Mouse (Mus musculus) embryonic facial prominence, embryonic 10.5 days (tissue): ENCODE data around the gene Tgfbrap1. TPM values are rescaled to one million over a fixed set of nuclear protein-coding genes. Genes with fewer than 3 reads are reported as not detected.
"Not testable (repeated sequence)": the region's sequence is repeated elsewhere in the genome, so short reads cannot be mapped to it uniquely, and the experiment has no call there.

Source experiments
- DNase-seq: peaks from one replicate; pipeline ENCODE4 v3.0.0-alpha.2; 2017; ENCODE audit warnings: low spot score
- H3K27ac ChIP-seq: fragments of 300-500 bp; sonication (generic); replicated peaks from 2 replicates; pipeline ENCODE4 v1.5.1; 2016; ENCODE audit warnings: mild to moderate bottlenecking
- H3K27me3 ChIP-seq: fragments of 300-500 bp; sonication (generic); replicated peaks from 2 replicates; pipeline ENCODE4 v1.6.1; 2016; ENCODE audit warnings: low read depth, mild to moderate bottlenecking; ENCODE audit not compliant: poor library complexity, severe bottlenecking
- H3K36me3 ChIP-seq: fragments of 300-500 bp; sonication (generic); replicated peaks from 2 replicates; pipeline ENCODE4 v1.6.1; 2016; ENCODE audit warnings: mild to moderate bottlenecking, moderate library complexity
- H3K4me1 ChIP-seq: fragments of 300-500 bp; sonication (generic); 2 replicates; pipeline ENCODE4 v1.6.1; 2016
- H3K4me3 ChIP-seq: fragments of 300-500 bp; sonication (generic); 2 replicates; pipeline ENCODE4 v1.5.1; 2016; ENCODE audit warnings: mild to moderate bottlenecking, moderate library complexity
- H3K9me3 ChIP-seq: fragments of 300-500 bp; sonication (generic); 2 replicates; pipeline ENCODE4 v1.6.1; 2016; ENCODE audit warnings: mild to moderate bottlenecking
- WGBS: fragments of 180-500 bp; shearing (Covaris S2); methylation state at CpG from one replicate; pipeline ENCODE4 v1.1.7; 2016; 5-methylcytosine and 5-hydroxymethylcytosine counted together
- polyA plus RNA-seq: library from polyadenylated mRNA; unstranded; fragments of >200 nt; fragmentation: Nextera tagmentation; extraction: Ambion mirVana; gene quantifications from 2 replicates; pipeline ENCODE4 v1.2.1, GENCODE M21; 2016

Gene Tgfbrap1
- 12.4 and 12.8 TPM in 2 replicates for polyA plus RNA-seq

DNA sequence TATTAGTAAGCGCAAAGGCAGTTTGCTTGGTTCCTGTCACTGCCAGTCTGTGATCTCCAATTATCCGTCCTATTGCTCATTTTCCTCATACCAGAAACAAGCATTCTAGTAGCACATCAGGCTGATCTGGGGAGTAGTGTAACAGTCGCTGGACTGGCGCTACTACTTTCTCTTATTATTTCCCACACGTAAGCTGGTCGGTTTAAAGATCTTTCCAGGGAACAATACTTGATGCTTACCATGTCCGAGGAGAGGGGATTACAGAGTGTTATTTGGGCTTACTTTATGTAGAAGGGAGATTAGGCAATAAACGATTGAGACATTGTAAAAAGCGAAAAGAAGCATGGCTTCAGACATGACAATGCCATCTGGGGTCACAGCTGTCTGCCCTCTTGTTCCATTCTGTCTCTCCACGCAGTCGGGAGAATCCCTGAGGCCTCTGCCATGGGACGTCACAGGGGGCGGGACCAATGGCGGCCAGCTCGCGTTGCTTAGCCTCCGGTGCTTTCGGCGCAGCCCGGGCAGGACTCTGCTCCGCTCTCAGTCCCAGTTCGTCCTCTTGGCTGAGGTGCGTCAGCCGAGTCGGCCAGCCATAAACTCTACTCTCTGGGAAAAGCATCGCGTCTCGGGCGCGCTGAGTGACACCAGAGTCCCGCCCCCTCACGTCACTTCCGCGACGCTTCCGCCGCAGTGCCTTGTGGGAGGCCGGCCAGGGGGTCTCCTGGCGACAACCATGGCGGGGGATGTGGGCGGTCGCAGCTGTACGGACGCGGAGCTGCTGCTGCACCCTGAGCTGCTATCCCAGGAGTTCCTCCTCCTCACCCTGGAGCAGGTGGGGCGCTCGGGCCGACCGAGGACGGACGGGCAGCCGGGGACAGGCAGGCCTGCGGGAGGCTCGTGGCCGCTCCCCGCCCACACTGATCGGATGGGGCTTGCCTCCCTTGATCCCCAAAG is at the start of gene Tgfbrap1, which contains the start of gene AI597479:
Gene Tgfbrap1 (minus strand): TSS at position 607 of the 954 bp plus-strand sequence.
Gene AI597479 (plus strand): TSS at position 680 of the 954 bp plus-strand sequence.
- no peaks in the 10 kb centered on the region for H3K27me3 ChIP-seq
- peaks cover 17% of the 10 kb centered on the region for H3K4me1 ChIP-seq
- H3K9me3 ChIP-seq: no peaks in the 10 kb centered on the region
- peaks cover 29% of the 10 kb centered on the region for H3K36me3 ChIP-seq
- DNase-seq: peak; percentile 96
- under 1% methylated on average over 57 of the region's 57 CpGs for WGBS
- peak within 1 kb of the TSS; percentile 97 for H3K4me3 ChIP-seq
- H3K27ac ChIP-seq: peak within 1 kb of the TSS; percentile 94

DNA sequence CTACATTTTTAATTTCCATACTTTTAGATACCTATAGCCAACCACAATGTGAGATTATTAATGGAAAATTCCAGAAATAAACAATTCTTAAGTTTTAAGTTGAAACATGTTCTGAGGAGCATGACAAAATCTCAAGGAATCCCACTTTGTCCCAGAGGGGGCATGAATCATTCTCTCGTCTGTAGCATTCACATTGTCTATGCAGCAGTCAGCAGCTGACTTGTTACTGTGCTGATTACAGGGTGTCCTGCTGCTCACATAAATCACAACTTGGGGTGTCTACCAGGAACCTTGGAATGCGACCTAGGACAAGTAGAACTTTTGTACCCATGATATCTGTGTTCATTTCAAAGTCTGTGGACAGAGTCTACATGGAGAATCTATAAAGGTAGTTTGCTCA is 49.0 kb upstream of the Tgfbrap1 start:
- no peak for DNase-seq
- H3K36me3 ChIP-seq: no peaks in the 10 kb centered on the region; the same call in 1 of the 2 replicates
- no peaks in the 10 kb centered on the region for H3K9me3 ChIP-seq
- no peak overlapping the region for H3K27ac ChIP-seq
- no peaks in the 10 kb centered on the region for H3K4me1 ChIP-seq
- 78% methylated on average over 2 of the region's 2 CpGs for WGBS
- no peak overlapping the region for H3K4me3 ChIP-seq
- H3K27me3 ChIP-seq: no peaks in the 10 kb centered on the region

DNA sequence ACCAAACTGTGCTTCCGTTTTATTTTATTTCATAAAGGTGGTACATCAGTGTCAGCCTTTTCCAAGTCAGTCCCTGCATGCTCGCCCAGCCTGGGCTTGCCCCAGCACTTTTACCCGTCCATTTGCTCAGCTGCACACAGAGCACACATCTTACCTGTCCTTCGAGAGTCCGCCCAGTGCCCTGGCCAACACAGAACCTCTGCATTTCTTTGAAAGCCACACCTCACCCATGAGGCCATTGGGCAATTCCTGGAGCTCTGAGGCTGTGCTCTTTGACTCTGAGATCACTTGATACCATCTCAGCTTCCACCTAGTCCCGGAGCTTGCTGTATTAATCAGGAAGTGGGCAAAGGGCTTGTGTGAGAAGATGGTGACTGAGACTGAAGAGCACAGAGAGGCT is 47.0 kb upstream of the Tgfbrap1 start:
- no peaks in the 10 kb centered on the region; the same call in 1 of the 2 replicates for H3K36me3 ChIP-seq
- H3K27me3 ChIP-seq: no peaks in the 10 kb centered on the region
- WGBS: 84% methylated on average over 6 of the region's 6 CpGs

DNA sequence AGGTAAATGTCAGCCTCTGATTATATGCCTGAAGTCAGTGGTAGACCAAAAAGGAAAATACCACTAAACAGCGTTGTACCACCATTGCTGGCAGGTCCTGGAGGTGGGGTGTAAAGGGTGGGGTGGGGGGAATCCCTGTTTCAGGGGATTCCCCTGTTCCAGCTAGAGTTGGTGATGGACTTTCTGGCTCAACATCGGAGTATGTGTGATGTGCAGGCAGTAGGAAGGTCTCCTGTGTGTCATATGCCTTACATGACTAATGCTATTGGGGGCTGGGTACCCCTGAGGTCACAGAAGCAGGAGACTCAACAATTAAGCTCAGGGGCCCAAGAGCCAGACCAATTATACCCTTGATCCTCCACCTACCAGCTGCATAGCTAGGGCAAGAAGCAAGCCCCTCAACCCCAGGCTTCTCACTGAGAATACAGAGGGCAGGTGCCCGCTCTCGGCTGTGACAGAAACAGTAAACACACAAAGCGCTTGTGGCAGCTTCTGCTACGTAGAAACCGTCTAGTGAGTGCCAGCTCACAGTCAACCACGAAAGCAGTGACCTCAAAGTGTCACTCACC is 46.0 kb upstream of the Tgfbrap1 start:
- 89% methylated on average over 8 of the region's 8 CpGs for WGBS
- Histone ChIP-seq H3K9me3 (no peaks in the 10 kb centered on the region), H3K4me3 (no peak overlapping the region), H3K36me3 (no peaks in the 10 kb centered on the region), H3K27me3 (no peaks in the 10 kb centered on the region), H3K27ac (no peak overlapping the region), H3K4me1 (no peaks in the 10 kb centered on the region)
- DNase-seq: no peak

More for the DNA sequence above, 47.0 kb upstream of the Tgfbrap1 start:
- no peak overlapping the region for H3K4me3 ChIP-seq
- no peak for DNase-seq
- no peaks in the 10 kb centered on the region for H3K4me1 ChIP-seq
- no peak overlapping the region for H3K27ac ChIP-seq
- no peaks in the 10 kb centered on the region for H3K9me3 ChIP-seq

DNA sequence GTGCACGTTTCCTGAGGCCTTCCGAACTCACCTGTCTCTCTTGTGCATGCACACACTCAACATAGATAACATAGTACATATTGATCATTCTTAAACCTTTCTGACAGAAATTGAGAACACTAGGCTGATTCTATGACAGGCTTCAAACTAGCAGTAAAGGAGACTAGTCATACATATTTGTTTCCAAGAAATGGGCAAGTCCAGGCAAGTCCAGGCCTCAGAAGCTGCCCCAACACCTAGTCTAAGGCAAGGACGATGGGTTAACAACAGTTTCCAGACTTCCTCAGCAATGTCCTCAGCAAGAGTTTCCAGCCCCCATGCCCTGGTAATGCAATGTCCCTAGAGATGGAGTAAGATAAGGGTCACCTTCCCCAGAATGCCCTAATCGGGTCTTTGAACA is 45.4 kb upstream of the Tgfbrap1 start:
- 88% methylated on average over 4 of the region's 4 CpGs for WGBS
- no peak overlapping the region for H3K27ac ChIP-seq

DNA sequence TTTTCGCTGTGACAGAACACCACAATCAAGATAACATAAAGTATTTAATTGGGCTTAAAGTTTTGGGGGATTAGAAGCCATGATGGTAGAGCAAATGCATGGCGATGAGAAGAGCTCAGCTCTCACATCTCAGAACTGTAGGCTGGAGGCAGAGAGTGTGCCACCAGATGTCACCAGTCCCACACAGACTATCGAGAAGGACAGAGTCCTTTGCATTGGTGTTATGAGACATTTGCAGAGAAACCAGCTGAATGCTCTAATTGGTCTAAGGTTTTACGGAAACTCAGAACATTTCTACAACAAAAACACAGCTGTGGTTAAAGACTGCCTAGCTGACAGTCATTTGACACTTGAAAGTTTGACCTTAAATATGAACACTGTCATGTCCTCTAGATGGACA is 44.8 kb upstream of the Tgfbrap1 start:
- 84% methylated on average over 4 of the region's 4 CpGs for WGBS
- Histone ChIP-seq H3K4me3 (no peak overlapping the region), H3K27me3 (no peaks in the 10 kb centered on the region), H3K9me3 (no peaks in the 10 kb centered on the region), H3K4me1 (no peaks in the 10 kb centered on the region), H3K27ac (no peak overlapping the region), H3K36me3 (no peaks in the 10 kb centered on the region)
- no peak for DNase-seq

More for the DNA sequence above, 45.4 kb upstream of the Tgfbrap1 start:
- no peaks in the 10 kb centered on the region for H3K9me3 ChIP-seq
- no peak for DNase-seq
- H3K4me1 ChIP-seq: no peaks in the 10 kb centered on the region
- H3K4me3 ChIP-seq: no peak overlapping the region
- no peaks in the 10 kb centered on the region for H3K27me3 ChIP-seq
- H3K36me3 ChIP-seq: no peaks in the 10 kb centered on the region

DNA sequence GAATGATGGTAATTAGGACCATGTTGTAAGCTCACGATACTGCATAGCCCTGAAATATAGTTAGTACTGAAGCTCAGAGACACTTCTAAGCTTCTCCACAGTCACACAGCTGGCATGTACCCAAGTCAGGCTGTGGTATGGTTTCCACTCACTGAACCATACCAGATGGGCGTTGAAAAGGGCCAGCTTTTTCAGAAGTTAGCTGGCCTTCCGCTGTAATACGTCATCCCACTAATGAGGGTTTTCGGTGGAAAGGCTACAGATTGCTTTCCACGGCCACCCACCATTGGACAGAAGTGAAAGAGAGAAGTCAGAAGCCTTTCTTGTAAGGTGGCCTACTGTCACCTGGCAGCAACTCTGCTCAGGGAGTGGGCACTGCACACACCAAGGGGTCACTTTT is 44.4 kb upstream of the Tgfbrap1 start:
- Histone ChIP-seq H3K36me3 (no peaks in the 10 kb centered on the region), H3K4me1 (no peaks in the 10 kb centered on the region), H3K9me3 (no peaks in the 10 kb centered on the region), H3K4me3 (no peak overlapping the region), H3K27ac (no peak overlapping the region), H3K27me3 (no peaks in the 10 kb centered on the region)
- WGBS: 88% methylated on average over 6 of the region's 6 CpGs
- no peak for DNase-seq

DNA sequence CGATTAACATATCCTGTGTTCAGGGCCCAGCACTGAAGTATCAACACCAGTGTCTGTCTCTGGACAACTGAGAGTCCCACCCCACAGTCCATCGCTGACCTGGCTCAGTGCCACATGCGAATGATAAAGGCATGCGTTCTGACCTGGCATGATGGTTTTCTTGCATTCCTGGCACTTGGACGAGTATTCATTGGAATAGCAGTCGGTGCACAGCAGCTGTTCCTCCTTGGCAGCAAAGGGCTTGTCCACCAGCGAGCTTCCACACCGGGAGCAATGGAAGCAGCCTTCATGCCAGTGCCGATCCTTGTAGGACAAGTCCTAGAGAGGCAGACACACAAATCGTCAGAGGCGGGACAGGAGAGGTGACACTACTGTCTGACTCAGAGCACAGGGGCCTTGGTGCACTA is 43.1 kb upstream of the Tgfbrap1 start:
- Histone ChIP-seq H3K27me3 (no peaks in the 10 kb centered on the region), H3K9me3 (no peaks in the 10 kb centered on the region), H3K36me3 (peaks cover 3% of the 10 kb centered on the region), H3K4me3 (no peak overlapping the region), H3K4me1 (no peaks in the 10 kb centered on the region), H3K27ac (no peak overlapping the region; the same call in 1 of the 2 replicates)
- no peak for DNase-seq
- WGBS: 85% methylated on average over 11 of the region's 11 CpGs

DNA sequence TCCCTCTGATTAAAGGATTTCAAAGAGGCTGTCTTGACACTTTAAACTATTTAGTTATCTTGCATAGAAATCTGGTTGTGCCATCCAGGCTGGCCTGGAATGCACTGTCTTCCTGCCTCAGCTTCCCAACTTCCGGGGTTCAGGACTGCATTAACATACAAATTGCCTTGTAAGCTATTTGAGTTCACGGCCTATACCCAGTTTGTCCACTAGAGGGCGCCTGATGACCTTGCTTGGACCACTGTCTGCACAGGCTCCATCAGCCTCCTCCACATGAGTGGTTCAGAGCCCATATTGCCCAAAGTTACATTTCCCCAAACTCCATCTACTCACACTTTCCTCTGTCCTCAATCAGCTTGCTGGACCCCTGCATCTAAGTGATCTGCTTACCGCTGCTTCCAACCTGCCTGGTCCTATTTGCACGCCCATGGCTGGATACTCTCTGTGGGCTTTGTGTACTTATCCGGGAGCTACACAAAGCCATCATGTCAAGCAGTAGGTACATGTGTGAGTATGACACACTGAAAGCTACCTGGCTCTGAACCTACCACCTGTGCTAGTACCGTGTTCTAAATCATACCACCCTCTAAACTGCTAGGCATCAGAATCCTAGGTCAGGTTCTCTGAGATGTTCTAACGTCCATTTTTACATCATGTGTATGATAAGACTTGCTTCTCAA is 41.3 kb upstream of the Tgfbrap1 start:
- DNase-seq: peak; percentile 90
- Histone ChIP-seq H3K27ac (no peak overlapping the region), H3K4me1 (no peaks in the 10 kb centered on the region), H3K27me3 (no peaks in the 10 kb centered on the region), H3K36me3 (peaks cover 5% of the 10 kb centered on the region), H3K4me3 (no peak overlapping the region), H3K9me3 (no peaks in the 10 kb centered on the region)
- 52% methylated on average over 8 of the region's 8 CpGs for WGBS

DNA sequence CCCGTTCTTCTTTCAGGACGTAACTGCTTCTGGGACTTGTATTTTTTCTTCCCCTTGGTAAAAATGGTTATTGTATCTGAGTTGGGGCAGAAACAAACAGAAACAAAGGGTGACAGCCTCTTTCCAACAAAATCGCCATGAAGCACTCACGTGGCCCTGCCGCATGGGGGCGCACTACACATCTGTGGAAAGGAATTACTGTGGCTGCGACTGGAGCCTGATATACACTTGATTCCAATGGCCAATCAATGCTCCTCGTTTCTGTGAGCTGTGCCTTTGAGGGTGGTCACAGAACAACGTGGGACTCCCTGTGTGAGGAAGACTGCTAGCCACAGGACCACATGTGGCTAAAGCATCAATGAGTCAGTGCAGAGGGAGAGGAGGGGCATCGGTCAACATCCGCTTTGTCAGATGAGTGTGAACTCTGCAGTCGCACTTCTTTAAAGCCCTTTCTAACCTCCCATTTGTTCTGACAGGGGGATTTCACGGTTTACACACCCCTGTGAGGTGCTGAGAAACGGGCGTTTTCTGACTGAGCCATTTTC is 39.9 kb upstream of the Tgfbrap1 start:
- H3K27ac ChIP-seq: no peak overlapping the region
- no peaks in the 10 kb centered on the region for H3K9me3 ChIP-seq
- peak; percentile 16 for DNase-seq
- H3K36me3 ChIP-seq: peaks cover 5% of the 10 kb centered on the region
- H3K4me3 ChIP-seq: no peak overlapping the region
- WGBS: 74% methylated on average over 15 of the region's 15 CpGs
- no peaks in the 10 kb centered on the region for H3K27me3 ChIP-seq
- no peaks in the 10 kb centered on the region for H3K4me1 ChIP-seq

DNA sequence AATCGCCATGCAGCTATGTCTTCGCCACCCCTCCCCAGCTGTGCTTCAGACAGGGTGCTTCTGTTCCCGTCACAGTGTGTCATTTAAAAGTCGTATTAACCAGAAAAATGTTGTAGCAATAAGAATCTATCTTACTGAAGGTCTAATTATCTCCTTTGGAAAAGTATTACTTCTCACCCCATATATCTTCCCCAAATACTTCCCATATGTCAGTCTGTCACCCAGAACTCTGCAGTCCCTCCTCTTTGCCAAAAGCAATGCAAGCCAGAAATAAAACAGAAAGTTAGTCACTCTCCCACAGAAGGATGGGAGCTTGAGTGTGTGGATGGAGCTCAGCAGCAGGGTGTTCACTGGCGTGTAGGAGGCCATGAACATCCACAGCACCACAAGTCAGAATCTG is 38.9 kb upstream of the Tgfbrap1 start:
- DNase-seq: no peak
- Histone ChIP-seq H3K27me3 (no peaks in the 10 kb centered on the region), H3K4me3 (no peak overlapping the region), H3K36me3 (peaks cover 5% of the 10 kb centered on the region), H3K4me1 (no peaks in the 10 kb centered on the region), H3K9me3 (no peaks in the 10 kb centered on the region), H3K27ac (no peak overlapping the region)
- WGBS: 88% methylated on average over 5 of the region's 5 CpGs

DNA sequence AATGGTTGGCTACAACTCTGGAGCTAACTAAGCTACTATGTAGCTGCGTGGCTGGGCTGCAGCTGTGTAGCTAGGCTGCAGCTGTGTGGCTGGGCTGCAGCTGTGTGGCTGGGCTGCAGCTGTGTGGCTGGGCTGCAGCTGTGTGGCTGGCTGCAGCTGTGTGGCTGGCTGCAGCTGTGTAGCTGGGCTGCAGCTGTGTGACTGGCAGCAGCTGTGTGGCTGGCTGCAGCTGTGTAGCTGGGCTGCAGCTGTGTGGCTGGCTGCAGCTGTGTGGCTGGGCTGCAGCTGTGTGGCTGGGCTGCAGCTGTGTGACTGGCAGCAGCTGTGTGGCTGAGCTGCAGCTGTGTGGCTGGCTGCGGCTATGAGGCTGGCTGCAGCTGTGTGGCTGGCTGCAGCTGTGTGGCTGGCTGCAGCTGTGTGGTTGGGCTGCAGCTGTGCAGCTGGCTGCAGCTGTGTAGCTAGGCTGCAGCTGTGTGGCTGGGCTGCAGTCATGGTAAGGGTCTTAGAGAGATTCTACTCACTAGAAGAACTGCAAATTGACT is 38.1 kb upstream of the Tgfbrap1 start:
- not testable (repeated sequence) for H3K36me3 ChIP-seq, H3K27me3 ChIP-seq, DNase-seq, H3K4me3 ChIP-seq, H3K4me1 ChIP-seq, H3K27ac ChIP-seq, H3K9me3 ChIP-seq
- 79% methylated on average over 2 of the region's 2 CpGs for WGBS
